In genomic region chr7:27493022-27493421, GRCm38 (mm10) we compare ENCODE assay signal across 21 mouse cellular contexts. TPM values are rescaled to one million over a fixed set of nuclear protein-coding genes. Genes with fewer than 3 reads are reported as not detected.
DNase-seq lines count a peak whose midpoint lies in the region; ATAC-seq and TF ChIP-seq lines count a peak whose summit lies in the region.
"Had no signal": no experiment of that assay in that cellular context is flagged by ENCODE, and none has a peak within 500 bp of the region (broad histone marks: within the 10 kb centered on the region; RNA-seq: fewer than 3 reads in every experiment).

No protein-coding gene starts in this region.

- no peak overlapping the region for H3K4me2 ChIP-seq in heart, postnatal 0 days (ENCODE audit: low read depth, low read length)
- no peak overlapping the region for H3K4me2 ChIP-seq in lung, embryonic 15.5 days
- H3K4me2 ChIP-seq: embryonic facial prominence, embryonic 15.5 days; hindbrain, embryonic 13.5 days had no signal

- TF ChIP-seq EP300 in heart, postnatal 0 days (IDR thresholded peaks at IDR 0.05; ENCODE audit: low read depth) = no peak

- H3K4me3 ChIP-seq in heart, postnatal 0 days (ENCODE audit: low read depth, low read length) = no peak overlapping the region
- no peak overlapping the region for H3K4me3 ChIP-seq in lung, embryonic 15.5 days
- H3K4me3 ChIP-seq: embryonic facial prominence, embryonic 15.5 days; hindbrain, embryonic 13.5 days; layer of hippocampus, adult 2 months had no signal

- TF ChIP-seq CTCF in heart, postnatal 0 days (IDR thresholded peaks at IDR 0.05; ENCODE audit: low read depth) = no peak

- no peaks in the 10 kb centered on the region for H3K27me3 ChIP-seq in heart, postnatal 0 days (ENCODE audit: control insufficient read depth, insufficient read depth, low read length)
- no peaks in the 10 kb centered on the region for H3K27me3 ChIP-seq in lung, embryonic 15.5 days
- H3K27me3 ChIP-seq: embryonic facial prominence, embryonic 15.5 days had no signal

- no peaks in the 10 kb centered on the region for H3K9me3 ChIP-seq in heart, postnatal 0 days (replicated peaks; ENCODE audit: control insufficient read depth, low read length)
- no peaks in the 10 kb centered on the region for H3K9me3 ChIP-seq in lung, embryonic 15.5 days
- H3K9me3 ChIP-seq: embryonic facial prominence, embryonic 15.5 days; hindbrain, embryonic 13.5 days had no signal

- H3K9ac ChIP-seq in heart, postnatal 0 days (replicated peaks; ENCODE audit: low read depth, low read length) = no peak overlapping the region
- H3K9ac ChIP-seq in lung, embryonic 15.5 days = no peak overlapping the region
- H3K9ac ChIP-seq: embryonic facial prominence, embryonic 15.5 days; hindbrain, embryonic 13.5 days; liver, embryonic 14.5 days had no signal

- H3K27ac ChIP-seq in heart, postnatal 0 days (ENCODE audit: low read depth) = 0 out of 2 replicates have a peak overlapping the region, but pooled peaks have one; percentile 95
- peak overlapping the region; percentile 97 for H3K27ac ChIP-seq in lung, embryonic 15.5 days
- H3K27ac ChIP-seq: embryonic facial prominence, embryonic 15.5 days; hindbrain, embryonic 13.5 days; layer of hippocampus, adult 2 months; liver, embryonic 14.5 days had no signal

- no peak for ATAC-seq in heart, postnatal 0 days (ENCODE audit: insufficient read depth, low read depth)
- ATAC-seq in lung, embryonic 15.5 days (ENCODE audit: borderline replicate concordance, extremely low read depth, low FRiP score, low TSS enrichment) = no peak
- ATAC-seq: activated CD4-positive, CD25-positive, alpha-beta regulatory T cell, adult 4 months; forebrain, embryonic 14.5 days had no signal

- peaks cover 15% of the 10 kb centered on the region for H3K4me1 ChIP-seq in heart, postnatal 0 days (ENCODE audit: control insufficient read depth, insufficient read depth)
- peaks cover 47% of the 10 kb centered on the region for H3K4me1 ChIP-seq in lung, embryonic 15.5 days

- 51% methylated on average over 3 of the region's 3 CpGs for WGBS in heart, postnatal 0 days
- WGBS in lung, embryonic 15.5 days = 62% methylated on average over 3 of the region's 3 CpGs

- H3K36me3 ChIP-seq in heart, postnatal 0 days (replicated peaks; ENCODE audit: control insufficient read depth, insufficient read depth, low read length) = peaks cover 11% of the 10 kb centered on the region; the same call in 1 of the 2 replicates
- H3K36me3 ChIP-seq in lung, embryonic 15.5 days = 0 out of 2 replicates have a peak, but pooled peaks cover 11% of the 10 kb centered on the region
- H3K36me3 ChIP-seq: hindbrain, embryonic 13.5 days had no signal

- DNase-seq in adrenal gland, postnatal 10 days = peak; percentile 2
- DNase-seq in adrenal gland, adult (ENCODE audit: inconsistent age in 2 of 2, low spot score in 1 of 2) = no peak
- no peak for DNase-seq in heart, postnatal 0 days (ENCODE audit: low spot score)
- DNase-seq in heart, postnatal 36 days = no peak
- DNase-seq in lung, postnatal 14 days = no peak
- DNase-seq in lung, postnatal 36 days = peak; percentile 75
- no peak for DNase-seq in right cerebral cortex, postnatal 14 days
- DNase-seq: adrenal gland, postnatal 14 days; cerebellum, adult 9-11 months; heart, postnatal 14 days; kidney, adult 11 months; midbrain, embryonic 14.5 days; right cerebral cortex, postnatal 25 days; spleen, adult 18-20 months had no signal

- intact Hi-C loops in heart, postnatal 36 days (cut with DNase I) = loop anchor here (2.0 kb wide), 1 partner anchor 14 kb away; no protein-coding TSS in a partner anchor

RNA-seq across cellular contexts. Expression of gene Prx, which starts 6.1 kb away (rescaled TPM):
- 1 to 10 TPM; 3.3 to 5.1 TPM for total RNA-seq in adrenal gland, postnatal 10 days (2021)
- 1.9 and 2.2 TPM in 2 replicates for total RNA-seq in heart, postnatal 0 days (2014; rRNA removed; ENCODE audit: low replicate concordance)
- polyA plus RNA-seq in heart, postnatal 0 days (2015; fragmentation: Nextera tagmentation; extraction: Ambion mirVana) = 1.1 TPM in 2 replicates
- total RNA-seq in heart, postnatal 36 days (2021) = under 1 TPM; 0.95 to 0.97 TPM
- polyA plus RNA-seq in lung, embryonic 15.5 days (2015; fragmentation: Nextera tagmentation; extraction: Ambion mirVana) = 7.2 and 8.7 TPM in 2 replicates

RNA-seq across cellular contexts. Expression of gene Sertad1, which starts 6.3 kb away (rescaled TPM):
- 10 to 100 TPM; 19.0 to 27.9 TPM for total RNA-seq in adrenal gland, postnatal 10 days (2021)
- total RNA-seq in heart, postnatal 0 days (2014; rRNA removed; ENCODE audit: low replicate concordance) = 23.4 and 70.5 TPM in 2 replicates
- polyA plus RNA-seq in heart, postnatal 0 days (2015; fragmentation: Nextera tagmentation; extraction: Ambion mirVana) = 30.8 and 31.0 TPM in 2 replicates
- 10 to 100 TPM in 1 of 2 experiments, 1 to 10 TPM in 1; 9.5 to 11.5 TPM for total RNA-seq in heart, postnatal 36 days (2021)
- 48.5 and 49.6 TPM in 2 replicates for polyA plus RNA-seq in lung, embryonic 15.5 days (2015; fragmentation: Nextera tagmentation; extraction: Ambion mirVana)

RNA-seq across cellular contexts. Expression of gene Sertad3, which starts 19.5 kb away (rescaled TPM):
- 10 to 100 TPM; 13.5 to 15.6 TPM for total RNA-seq in adrenal gland, postnatal 10 days (2021)
- 4.3 and 11.4 TPM in 2 replicates for total RNA-seq in heart, postnatal 0 days (2014; rRNA removed; ENCODE audit: low replicate concordance)
- polyA plus RNA-seq in heart, postnatal 0 days (2015; fragmentation: Nextera tagmentation; extraction: Ambion mirVana) = 16.9 and 20.8 TPM in 2 replicates
- 1 to 10 TPM; 8.3 to 8.4 TPM for total RNA-seq in heart, postnatal 36 days (2021)
- 28.6 and 31.1 TPM in 2 replicates for polyA plus RNA-seq in lung, embryonic 15.5 days (2015; fragmentation: Nextera tagmentation; extraction: Ambion mirVana)

RNA-seq across cellular contexts. Expression of gene Hipk4, which starts 30.0 kb away (rescaled TPM):
- total RNA-seq in adrenal gland, postnatal 10 days (2021) = under 1 TPM; 0.24 to 0.67 TPM
- 0.23 and 1.1 TPM in 2 replicates for total RNA-seq in heart, postnatal 0 days (2014; rRNA removed; ENCODE audit: low replicate concordance)
- polyA plus RNA-seq in heart, postnatal 0 days (2015; fragmentation: Nextera tagmentation; extraction: Ambion mirVana) = 0.15 and 0.18 TPM in 2 replicates
- under 1 TPM; 0.14 to 0.17 TPM for total RNA-seq in heart, postnatal 36 days (2021)
- 0.87 and 0.92 TPM in 2 replicates for polyA plus RNA-seq in lung, embryonic 15.5 days (2015; fragmentation: Nextera tagmentation; extraction: Ambion mirVana)
- polyA plus RNA-seq: activated CD4-positive, CD25-positive, alpha-beta regulatory T cell, adult 4 months had no signal

RNA-seq across cellular contexts. Expression of gene Blvrb, which starts 45.2 kb away (rescaled TPM):
- total RNA-seq in adrenal gland, postnatal 10 days (2021) = 10 to 100 TPM; 83.4 TPM
- 36.4 and 59.7 TPM in 2 replicates for total RNA-seq in heart, postnatal 0 days (2014; rRNA removed; ENCODE audit: low replicate concordance)
- 33.3 and 34.4 TPM in 2 replicates for polyA plus RNA-seq in heart, postnatal 0 days (2015; fragmentation: Nextera tagmentation; extraction: Ambion mirVana)
- total RNA-seq in heart, postnatal 36 days (2021) = 10 to 100 TPM; 29.9 to 31.8 TPM
- polyA plus RNA-seq in lung, embryonic 15.5 days (2015; fragmentation: Nextera tagmentation; extraction: Ambion mirVana) = 58.8 and 68.5 TPM in 2 replicates

Comparison
In these comparisons a context has a peak if more than half of its experiments do, and no peak if none do; other contexts are left out.
1. DNase-seq: peak in adrenal gland, postnatal 10 days (single experiment) and lung, postnatal 36 days (single experiment); none in adrenal gland, adult (0 of 2), heart, postnatal 0 days (single experiment), heart, postnatal 36 days (0 of 2), lung, postnatal 14 days (single experiment) and right cerebral cortex, postnatal 14 days (single experiment).